Mouse (Mus musculus) cerebellum, adult 9-11 months (tissue): ENCODE results near the gene Rpl22.

Experiments
- DNase-seq: peaks from one replicate; pipeline ENCODE4 v3.0.0; 2022

Gene Rpl22

DNA sequence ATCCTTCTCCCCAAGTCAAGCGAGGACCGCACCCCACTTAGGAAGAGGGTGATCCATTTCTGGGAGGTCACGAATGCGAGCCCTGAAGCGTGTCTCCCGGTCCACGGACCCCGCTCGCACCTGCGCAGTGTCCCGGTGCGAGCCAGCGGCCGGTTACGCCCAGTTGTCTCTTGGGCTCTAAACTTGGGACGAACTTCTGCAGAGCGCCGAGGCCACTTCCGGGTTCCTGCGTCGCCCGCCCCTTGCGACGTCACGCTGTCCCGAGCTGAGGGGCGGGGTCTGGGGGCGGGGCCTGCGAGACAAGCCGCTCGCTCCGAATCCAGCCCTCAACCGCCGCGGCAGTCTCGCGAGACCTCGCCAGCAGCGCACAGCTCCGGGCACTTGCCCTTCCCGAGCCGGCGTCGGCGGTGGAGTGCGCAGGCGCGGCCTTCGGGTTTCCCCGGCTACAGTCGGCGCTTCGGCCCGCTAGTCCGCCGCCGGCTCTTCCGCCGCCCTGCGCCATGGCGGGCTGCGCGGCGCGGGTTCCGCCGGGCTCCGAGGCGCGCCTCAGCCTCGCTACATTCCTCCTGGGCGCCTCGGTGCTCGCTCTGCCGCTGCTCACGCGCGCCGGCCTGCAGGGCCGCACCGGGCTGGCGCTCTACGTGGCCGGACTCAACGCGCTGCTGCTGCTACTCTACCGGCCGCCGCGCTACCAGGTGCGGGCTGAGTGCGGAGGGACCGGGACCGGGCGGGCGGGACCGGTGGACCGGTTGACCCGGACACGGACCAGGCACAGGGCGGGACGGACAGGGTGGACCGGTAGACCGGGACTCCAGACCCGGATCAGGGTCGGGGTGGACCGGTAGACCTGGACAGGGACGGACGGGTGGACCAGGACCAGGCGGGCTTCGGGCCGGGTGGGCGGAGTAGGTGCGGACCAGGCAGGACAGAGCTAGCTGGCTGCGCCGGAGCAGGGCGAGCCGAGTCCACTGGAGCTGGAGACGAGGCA lies 28.4 kb upstream of the Rpl22 start, which contains the start of gene Icmt:
Gene Icmt, plus strand, starts transcription at position 354 of the 988 bp plus-strand sequence.
- DNase-seq = peak; percentile 99

DNA sequence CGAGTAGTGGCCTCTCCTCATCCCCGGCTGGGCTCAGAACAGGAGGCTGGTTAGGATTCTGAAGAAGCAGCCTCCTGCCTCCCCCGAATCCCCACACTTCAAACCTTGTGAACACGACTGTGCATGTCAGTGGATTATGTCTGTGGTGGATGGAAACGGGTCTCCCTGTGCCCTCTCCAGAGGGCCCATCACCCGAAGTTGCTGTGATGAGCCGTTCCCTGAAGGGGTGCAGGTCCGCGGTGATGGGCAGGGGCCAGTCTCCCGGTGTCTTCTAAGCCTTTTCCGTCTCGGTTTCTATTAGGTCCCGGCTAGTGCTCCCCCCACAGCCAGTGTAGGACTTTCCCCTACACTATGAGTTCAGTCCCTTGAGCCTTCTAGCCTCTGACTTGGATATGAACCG lies 26.7 kb upstream of the Rpl22 start:
- peak; percentile 42 for DNase-seq

DNA sequence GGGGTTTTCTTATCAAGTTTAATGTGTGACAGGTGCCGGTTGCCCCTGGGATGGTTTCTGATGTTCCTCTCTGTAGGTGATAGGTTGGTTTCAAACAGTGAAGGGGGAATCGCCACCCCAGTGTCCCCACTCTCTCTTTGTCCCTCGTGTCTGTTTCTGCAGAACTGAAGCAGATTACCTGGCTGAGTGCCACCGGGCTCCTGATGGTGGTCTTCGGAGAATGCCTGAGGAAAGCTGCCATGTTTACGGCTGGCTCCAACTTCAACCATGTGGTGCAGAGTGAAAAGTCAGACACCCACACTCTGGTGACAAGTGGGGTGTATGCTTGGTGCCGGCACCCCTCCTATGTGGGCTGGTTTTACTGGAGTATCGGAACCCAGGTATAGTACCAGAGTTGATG lies 25.2 kb upstream of the Rpl22 start:
- peak; percentile 44 for DNase-seq

DNA sequence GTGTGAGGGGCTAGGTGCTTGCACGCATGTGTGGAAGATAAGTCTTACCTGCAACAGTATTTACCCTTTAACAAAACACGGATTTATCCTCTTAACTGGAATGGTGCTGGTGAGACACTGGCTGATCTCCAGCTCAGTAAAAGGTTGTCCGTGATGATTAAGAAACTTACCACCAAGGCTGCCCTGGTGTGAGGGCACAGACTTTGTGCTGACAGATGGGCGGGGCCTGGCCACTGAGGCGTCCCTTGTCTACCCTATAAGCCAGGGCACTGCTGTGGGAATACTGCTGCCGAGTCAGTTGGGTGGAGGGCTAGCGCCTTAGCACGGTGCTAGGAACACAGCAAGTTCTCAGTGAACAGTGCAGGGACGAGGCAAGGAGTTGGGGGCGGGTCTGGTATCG lies 23.5 kb upstream of the Rpl22 start:
- no peak for DNase-seq

DNA sequence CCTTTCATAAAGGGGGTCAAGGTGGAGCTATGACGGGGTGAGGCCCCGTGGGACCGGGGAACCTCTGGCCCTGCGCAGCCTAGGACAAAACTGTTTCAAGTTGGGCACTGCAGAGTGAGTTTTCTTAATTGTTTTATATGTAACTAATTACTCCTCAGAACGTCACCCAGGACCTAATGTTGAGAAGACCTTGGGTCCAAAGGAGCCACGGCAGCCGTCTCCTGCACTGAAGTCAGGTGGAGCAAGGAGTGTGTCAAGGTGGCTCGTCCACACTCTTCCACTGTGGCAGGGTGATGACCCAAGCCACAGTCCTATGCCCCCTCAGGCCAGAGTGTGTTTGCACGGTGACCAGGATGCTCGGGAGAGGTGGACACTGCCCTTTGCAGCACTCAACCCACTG lies 22.4 kb upstream of the Rpl22 start:
- DNase-seq = no peak

GRCm38 (mm10) chr4:152304685-152305084 lies 20.9 kb upstream of the Rpl22 start:
- DNase-seq = no peak

DNA sequence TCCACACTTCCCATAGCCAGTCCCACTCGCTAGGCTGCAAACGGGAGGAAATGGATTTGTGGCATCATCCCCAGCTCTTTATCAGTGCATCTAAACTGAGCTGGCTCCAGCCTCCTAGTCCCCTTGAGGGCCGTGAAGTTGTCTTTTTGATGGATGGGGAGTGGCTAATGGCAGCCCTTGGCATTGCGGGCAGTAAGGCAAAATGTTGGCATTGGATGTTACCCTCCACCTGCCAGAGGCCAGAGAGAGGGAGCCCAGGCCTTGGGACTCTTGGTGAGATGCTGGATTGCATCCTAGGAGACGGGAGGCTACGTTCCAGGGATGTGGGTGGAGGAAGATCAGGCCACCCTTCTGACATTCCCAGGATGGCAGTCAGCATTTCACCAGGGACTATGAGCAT lies 19.6 kb upstream of the Rpl22 start:
- DNase-seq = no peak

DNA sequence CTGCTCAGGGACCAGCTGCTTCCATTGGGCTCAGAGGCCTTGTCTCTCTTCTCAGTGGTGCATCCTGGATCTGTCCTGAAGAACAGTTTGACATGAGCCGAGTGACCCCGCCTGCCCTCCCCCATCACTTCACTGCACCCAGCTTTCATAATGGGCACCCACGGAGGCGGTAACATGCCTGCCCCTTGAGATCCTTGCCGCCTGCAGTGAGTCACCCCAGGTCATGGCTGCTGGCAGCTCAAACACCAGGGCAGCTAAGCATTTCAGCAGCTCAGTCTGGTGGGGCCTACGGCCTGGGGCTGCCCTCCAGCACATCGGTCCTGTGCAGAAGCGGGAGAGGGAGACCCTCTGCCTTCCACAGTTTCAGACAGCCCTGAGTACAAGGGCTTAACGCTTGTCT lies 18.0 kb upstream of the Rpl22 start:
- DNase-seq = no peak

- DNase-seq = no peak
Measured at GRCm38 (mm10) chr4:152312186-152312585, 13.4 kb upstream of the Rpl22 start.

DNA sequence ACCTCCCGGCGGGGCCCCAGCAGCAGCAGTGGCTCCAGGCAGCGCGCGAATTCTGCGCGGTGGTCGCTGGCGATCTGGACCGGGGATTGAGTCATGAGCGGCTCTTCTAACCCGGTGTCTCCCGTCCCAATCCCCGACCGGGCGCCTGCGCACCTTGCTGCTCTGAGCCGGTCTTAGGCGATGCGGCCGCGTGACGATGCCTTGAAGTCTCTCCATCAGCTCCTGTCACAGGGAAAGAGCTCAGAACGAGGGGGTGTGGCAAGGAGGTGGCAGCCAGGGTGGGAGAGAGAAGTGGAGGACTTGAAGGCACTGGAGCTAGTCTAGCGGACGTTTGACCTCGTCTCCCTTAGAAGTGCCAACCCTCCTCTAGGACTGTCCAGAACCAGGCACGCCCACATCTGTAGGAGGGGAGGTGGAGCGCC lies 12.3 kb upstream of the Rpl22 start:
- DNase-seq = no peak

DNA sequence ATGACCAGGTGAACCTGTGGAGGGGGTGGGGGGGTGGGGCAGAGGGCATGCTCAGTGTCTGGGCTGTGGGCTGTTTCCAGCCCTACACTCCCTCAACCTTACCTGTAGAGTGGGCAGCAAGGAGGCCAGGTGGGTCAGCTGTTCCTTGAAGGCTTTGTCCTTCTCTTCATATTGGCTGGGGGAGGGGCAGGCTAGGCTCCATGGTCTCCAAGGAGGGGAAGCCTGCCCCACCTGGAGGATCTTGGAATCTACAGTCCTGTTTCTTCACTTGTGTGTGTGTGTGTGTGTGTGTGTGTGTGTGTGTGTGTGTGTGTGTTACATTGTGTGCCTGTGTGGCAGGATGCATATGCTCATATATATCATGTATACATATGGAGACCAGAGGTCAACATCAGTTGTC lies 11.6 kb upstream of the Rpl22 start:
- DNase-seq = no peak

- DNase-seq = no peak
Measured at GRCm38 (mm10) chr4:152315498-152316213, 9.9 kb upstream of the Rpl22 start.

DNA sequence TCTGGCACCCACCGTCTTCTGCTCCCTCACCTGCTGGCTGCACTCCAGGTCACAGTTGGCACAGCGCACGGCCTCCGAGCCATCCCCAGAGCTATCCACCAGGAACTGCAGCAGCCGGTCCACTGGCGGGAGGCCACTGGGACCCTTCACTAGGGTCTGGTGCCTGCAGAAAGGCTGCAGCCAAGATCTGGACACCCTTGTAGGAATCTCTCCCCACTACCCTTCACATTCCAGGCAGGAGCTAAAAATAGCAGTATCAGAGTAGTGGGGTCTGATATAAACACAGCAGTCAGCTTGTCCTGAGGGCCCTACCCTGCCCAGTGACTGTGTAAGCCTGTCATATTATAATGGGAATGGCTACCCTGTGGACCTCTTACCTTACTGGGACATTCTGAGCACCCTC lies 7.9 kb upstream of the Rpl22 start:
- no peak for DNase-seq

- peak; percentile 55 for DNase-seq
Measured at GRCm38 (mm10) chr4:152318517-152319234, 6.9 kb upstream of the Rpl22 start, which contains the start of gene Rnf207. Rnf207 (minus strand) TSS chr4:152318993.

DNA sequence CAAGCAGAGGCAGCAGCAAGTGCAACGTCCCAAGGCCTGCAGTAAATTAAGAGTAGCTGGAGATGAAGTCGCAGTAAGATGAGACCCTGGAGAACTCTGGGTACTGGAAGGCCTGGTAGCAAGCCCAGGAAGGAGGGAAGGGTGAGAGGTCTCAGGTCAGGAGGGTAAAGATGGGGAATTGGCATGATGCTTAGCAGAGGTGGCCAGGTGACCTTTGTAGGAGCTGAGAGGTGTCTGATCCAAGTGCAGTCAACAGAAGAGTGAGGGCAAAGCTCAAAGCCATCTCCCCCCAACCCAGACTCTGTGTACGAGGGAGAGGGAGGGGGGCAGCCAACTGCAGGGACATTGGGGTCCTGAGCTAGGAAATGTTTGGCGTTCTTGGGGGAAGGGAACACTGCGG lies 4.1 kb upstream of the Rpl22 start:
- no peak for DNase-seq

DNA sequence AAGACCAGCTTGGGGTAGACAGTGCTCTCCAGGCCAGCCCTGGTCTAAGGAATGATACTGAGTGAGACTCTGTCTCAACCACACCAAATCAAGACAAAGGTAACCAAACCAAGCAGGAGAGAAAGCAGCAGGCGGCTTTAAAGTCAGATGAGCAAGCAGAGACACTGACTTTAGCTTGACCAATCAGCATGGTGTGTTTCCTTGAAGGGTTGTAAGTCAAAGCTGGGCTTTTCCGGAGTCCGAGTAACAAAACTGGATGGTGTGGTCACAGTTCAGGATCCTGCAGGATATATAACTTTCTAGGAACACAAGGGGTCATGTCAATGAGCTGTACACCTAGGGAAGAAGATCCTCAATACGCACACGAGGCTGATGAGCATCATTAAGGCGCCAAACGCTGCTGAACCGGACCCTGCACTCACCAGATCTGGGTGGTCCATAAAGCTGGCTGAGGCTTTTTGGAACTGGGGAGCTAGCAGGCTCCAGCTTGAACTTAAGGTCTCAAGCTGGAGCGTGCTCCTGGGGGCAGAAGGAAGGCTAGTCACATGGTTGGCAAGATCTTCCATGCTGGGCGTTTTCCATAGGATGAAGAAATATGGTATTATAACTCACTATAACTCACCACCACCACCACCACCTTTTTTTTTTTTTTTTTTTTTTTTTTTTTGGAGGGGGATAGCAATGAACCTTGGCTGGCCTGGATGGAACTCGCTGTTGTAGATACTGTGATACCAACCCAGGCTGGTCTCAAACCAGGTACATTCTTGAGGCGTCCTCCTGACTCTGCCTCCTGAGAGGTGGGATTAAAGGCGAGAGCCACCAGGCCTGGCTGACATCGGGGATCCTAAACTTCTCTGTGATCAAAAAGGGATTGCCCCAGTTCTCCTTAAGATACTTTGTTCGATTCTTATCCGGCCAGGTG lies 640 bp upstream of the Rpl22 start:
- DNase-seq = peak; percentile 40

DNA sequence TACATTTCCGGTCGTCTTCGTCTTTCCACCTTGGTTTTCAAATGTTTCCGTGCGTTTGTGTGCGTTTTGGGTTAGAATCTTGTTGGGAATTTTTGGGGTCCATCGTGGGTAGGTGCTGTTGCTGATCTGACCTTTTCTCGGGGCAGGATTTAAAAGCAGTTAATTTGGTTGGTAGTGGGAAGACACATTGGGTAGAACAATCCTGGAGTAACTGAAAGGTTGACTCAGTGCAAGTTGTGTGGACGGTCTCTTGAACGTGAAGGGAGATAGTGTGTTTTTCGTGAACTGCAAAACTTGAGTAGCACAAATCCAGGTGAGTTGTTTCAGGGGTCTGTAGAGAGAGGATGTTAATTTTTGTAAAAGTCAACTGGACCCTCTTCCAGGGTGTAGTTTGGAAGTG lies 1.0 kb downstream of the Rpl22 start:
- no peak for DNase-seq

DNA sequence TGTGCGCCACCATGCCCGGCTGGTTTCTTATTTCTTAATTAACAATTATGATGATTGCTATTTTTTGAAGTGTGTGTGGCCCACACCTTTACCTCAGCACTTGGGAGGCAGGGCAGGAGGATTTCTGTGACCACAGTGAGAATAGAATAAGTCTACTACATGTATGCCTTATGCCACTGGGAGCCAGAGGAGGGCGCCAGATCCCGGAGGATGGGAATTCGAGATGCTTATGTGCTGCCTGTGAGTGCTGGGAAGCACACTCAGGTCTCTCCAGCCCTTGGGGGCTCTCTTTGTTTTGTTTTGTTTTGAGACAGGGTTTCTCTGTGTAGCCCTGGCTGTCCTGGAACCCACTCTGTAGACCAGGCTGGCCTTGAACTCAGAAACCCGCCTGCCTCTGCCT lies 3.1 kb downstream of the Rpl22 start:
- DNase-seq = no peak

GRCm38 (mm10) chr4:152332952-152333351 lies 7.4 kb downstream of the Rpl22 start:
- no peak for DNase-seq

DNA sequence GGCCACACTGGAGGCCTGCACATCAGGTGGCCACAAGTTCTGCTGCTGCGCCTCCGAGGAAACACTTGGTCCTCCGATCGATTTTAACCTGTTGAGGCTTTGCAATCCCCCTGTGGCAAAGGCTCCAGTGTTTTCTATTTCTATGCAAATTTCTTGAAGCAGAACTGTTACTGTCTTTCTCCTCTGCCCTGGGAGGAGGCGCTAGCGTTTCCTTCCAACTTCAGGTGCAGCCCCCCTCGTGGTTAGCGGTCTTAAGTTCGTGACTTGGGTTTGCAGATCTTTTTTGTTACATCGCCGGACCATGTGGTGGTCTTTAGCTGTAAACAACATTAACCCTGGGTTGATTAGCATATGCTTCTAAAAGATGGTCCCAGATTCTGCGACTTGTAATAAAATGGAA lies 8.0 kb downstream of the Rpl22 start:
- DNase-seq = no peak

GRCm38 (mm10) chr4:152337772-152338171 lies 12.2 kb downstream of the Rpl22 start:
- DNase-seq = peak; percentile 52
